Mouse (Mus musculus): ENCODE data around the gene Sec11a.

GRCm38 (mm10) chr7:80932777-80933176 is 14.8 kb downstream of the Sec11a start:
- no peak for TF ChIP-seq CTCF (IDR thresholded peaks at IDR 0.05; ENCODE audit: extremely low read depth, insufficient read depth, low read length)
- no peak for TF ChIP-seq POLR2A (IDR thresholded peaks at IDR 0.05; ENCODE audit: extremely low read depth, insufficient read depth, low read length)
